Mouse (Mus musculus) right cerebral cortex, postnatal 10 days (tissue): ENCODE results near the gene Chd3.

Experiments used
- DNase-seq, 2 experiments: peaks; one replicate each; pipeline ENCODE4 v3.0.0; 2021; ENCODE audit warnings: low spot score in 2 of 2

Gene Chd3

DNA sequence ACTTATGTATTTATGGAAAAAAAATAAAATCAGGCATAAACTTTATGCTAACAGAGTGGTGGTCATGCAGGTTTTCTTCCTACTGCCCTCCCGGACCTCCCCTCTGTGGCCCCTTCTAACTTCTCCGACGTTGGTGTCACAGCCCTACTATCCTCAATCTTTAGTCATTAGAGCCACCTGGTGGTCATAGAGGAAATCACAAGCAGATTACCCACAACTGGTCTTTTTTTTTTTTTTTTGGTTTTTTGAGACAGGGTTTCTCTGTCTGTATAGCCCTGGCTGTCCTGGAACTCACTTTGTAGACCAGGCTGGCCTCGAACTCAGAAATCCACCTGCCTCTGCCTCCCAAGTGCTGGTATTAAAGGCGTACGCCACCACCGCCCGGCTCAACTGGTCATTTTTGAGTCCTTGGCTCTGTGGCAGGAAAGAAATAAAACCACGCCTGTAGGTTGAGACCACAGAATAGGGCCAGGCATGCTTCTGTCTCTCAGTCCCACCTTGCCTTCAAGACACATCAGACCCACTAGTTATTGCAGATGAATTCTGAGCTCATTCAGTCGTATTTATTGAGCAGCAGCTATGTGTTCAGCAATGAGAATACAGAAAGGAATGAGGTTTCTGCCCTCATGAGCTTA is 21.3 kb upstream of the Chd3 start:
- peak; percentile 77 to 81 for DNase-seq

DNA sequence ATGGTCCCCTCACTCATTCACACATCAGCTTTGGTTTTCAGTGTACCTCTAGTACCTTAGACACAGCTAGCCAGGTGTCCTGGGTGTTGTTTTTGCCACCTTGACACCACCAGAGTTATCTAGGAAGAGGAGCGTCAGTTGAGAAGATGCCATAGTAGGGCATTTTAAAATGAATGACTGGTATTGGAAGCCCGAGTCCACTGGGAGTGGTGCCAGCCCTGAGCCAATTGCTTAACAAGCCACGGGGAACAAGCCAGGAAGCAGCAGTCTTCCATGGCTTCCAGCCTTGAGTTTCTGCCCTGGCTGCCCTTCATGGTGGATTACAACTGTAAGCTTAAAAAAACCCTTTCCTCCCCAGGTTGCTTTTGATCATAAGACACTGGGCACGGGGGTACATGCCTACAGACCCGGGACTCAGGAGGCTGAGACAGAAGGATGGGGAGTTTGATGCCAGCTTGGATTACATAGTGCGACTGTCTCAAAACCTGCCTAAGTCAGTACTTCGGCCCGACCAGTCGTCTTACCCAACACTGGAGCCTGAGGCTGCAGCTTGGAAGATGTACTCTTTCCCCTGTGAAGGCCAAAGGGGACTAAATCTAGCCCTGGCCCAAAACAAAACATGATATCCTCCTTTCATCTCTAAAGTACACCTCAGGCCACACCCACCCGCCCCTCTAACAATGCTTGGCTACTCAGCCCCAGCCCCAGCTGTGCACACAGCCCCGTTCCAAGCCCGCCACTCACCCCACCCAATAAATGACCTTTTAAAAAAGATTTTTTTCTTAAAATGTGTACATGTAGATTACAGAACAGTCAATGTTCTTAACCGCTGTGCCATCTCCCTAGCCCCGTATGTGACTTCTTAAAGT is 20.6 kb upstream of the Chd3 start:
- peak; percentile 78 to 81 for DNase-seq

DNA sequence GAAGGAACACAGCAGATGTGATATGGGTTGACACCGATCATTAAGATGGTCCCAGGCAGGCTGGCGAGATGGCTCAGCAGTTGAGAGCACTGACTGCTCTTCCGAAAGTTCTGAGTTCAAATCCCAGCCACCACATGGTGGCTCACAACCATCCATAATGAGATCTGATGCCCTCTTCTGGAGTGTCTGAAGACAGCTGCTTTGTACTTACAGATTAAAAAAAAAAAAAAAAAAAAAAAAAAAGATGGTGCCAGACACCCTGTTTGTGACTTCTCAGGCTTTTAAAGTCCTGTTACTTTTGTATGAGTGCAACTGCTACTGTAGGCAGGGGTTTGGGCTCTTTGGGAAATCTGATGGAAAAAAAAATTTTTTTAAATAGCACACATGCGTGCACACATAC is 19.5 kb upstream of the Chd3 start:
- DNase-seq = no peak

DNA sequence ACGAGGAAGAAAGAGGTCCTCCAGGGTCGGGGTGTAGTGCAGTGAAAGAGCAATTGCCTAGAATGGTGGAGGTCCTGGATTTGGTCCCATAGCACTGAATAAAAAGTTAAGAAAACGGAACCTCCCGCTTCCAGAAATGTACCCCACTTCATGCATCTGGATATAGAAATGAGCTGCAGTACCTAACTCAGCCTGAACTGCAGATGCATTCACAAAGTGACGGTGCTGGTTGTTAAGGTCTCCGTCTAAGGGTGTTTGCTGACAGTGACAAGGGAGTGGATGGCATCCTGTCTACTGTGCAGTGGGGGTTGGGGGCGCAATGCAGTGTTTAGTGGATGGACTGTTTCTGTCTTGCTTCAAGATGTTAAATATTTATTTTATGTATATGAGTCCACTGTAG is 17.6 kb upstream of the Chd3 start:
- no peak for DNase-seq

DNA sequence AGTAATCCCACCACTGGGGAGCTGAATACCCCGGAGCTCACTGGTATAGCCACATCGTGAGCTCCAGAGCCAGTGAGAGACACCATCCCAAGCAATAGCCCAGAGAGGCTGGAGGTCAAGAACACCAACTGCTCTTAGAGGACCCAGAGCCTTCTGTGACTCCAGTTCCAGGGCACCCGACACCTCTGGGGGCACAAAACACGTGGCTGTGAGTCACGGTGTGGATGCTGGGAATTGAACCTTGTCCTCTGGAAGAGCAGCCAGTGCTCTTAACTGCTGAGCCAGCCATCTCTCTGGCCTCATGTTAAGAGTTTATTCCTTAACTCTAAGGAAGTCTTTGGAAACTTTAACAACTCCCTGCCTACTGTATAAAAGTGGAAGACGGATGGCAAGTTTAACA is 15.8 kb upstream of the Chd3 start:
- no peak for DNase-seq

DNA sequence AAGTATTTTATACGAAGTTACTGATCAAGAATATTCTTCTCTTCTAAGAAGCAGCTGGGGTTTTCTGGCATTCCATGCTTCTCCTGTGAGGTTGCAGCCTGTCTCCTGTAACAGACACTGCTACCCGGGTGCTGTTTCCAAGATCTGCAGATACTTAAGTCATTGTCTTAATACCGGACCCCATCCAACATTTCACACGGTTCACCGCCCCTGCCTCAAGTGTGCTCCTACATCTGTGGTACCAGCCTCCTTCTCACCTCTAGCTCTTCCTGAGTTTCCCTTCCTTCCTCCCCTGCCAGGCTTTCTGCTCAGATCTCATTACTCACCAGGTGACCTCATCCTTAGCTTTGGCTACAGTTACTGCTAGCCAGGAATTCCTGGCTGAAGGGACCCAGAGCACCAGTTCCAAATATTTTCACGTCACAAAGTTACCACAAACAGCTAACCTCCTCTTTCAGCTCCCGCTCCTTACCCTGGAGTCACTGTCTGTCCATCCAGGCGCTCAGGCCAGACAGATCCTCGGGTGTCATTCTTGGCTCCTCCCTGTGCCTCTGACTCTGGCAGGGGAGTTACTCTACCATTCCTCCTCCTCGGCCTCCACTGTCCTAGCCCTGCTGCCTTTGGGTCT is 13.4 kb upstream of the Chd3 start:
- no peak for DNase-seq

DNA sequence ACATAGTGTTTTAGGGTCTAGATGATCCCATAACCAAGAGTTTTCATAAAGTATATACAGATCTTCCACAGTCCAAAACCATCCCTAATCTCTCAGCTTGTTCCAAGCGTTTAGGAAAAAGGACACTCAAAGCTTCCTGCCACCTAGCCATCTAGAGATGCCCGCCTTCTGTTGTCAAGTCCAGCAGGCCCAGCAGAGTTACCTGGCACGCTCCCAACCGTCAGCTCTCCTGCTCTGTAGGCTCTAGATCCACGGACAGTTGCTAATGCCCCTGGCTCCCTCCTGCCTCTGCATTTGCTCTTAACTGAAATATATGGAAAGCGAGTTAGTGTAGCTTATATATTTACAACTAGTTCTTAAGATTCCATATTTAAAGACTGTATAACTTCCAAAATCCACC is 12.2 kb upstream of the Chd3 start:
- DNase-seq = no peak

DNA sequence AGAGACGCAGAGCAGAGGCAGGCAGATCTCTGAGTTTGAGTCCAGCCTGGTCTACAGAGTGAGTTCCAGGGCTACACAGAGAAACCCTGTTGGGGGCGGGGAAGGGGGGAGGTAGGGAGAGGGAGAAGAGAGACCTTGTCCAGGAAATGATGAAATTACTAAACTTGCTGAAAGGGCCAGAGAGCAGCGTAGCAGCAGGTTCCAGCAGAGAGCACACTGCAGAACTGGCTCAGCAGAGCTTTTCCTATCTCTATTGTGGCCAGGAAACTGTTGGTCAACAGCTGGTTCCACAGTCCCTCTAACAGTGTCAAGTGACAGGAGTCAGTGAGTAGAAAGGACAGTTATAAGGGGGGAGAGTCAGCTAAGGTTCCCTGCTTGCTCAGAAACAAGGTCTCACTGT is 10.4 kb upstream of the Chd3 start:
- no peak for DNase-seq

DNA sequence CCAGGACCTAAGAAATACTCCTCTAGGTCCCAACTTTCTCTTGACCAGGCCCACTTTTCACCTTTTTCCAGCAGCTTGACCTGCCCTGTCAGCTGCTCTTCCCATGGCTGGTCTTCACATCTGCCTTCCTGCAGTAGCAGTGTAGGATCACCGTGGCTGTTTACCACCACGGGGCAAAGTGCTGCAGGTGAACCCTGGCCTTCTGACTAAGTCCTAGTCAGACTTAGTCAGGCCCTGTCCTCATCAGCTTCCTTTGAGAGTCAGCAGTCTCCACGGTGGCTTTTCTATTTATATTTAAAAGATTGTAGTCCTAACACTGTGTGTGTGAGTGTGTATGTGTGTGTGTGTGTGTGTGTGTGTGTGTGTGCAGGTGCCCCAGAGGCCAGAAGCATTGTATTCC is 8.6 kb upstream of the Chd3 start:
- no peak for DNase-seq

DNA sequence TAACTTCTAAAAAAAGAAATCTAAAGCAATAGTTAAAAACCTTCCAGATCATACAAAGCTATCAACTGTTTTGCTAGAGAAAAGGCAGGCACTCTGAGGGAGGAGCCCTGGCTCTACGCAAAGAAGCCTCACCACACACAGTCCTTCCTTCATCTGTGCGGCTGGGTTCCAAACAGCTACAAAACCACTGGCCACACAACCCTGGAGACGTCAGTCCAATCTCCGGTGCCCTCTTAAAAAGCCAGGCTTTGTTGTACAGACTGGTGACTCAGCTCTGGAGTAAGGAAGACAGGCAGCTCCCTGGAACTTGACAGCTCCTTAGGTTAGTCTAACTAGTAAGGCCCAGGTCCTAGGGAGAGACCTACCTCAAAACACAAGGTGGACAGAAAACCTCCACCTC is 6.4 kb upstream of the Chd3 start:
- no peak for DNase-seq

DNA sequence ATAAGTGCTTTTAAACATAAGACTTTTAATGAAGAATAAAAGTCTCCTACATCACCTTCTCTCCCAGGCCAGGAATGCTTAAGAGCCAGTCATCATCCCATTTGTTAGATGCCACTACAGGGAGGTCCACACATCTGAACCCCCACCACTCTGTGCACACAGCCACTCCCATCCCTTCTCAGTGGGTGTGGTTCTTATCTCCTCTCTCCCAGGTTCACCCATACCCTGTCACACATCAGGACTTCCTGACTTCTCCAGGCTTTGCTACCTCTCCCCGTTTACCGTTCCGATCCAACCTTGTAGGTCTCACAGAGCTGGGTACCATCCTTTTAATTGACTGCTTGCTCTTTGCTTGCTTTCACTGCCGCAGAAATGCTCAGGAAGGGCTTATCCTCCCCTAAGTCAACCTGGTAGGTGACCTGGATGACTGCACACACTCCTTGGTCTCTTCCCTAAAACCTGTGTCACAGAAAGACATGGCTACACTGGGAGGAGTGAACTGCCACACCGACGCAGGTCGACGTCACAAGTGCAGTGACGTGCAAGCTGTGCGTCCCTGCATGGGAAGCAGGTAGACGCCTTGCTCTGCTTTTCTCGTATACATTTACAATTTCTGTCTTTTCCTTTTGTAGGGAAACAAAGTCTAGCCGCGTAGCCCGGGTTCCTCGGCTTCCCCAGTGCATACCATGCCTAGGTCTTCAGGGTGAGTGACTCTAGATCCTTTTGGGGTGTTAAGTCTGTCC is 4.2 kb upstream of the Chd3 start:
- DNase-seq = no peak

DNA sequence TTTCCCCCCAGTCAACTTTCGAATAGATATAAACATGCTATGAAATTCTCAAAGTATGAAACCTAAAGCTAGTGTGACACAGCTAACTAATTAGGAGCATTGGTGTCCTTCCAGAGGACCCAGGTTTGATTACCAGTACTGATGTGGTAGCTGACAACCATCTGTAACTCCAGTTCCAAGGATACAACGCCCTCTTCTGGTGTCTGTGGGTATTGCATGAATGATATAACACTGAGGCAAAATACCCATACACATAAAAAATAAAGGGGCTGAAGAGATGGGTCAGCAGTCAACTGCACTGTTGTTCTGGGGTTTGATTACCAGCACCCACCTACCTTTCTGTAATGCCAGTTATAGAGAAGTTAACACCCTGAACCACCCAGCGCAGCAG is 3.6 kb upstream of the Chd3 start:
- no peak for DNase-seq

DNA sequence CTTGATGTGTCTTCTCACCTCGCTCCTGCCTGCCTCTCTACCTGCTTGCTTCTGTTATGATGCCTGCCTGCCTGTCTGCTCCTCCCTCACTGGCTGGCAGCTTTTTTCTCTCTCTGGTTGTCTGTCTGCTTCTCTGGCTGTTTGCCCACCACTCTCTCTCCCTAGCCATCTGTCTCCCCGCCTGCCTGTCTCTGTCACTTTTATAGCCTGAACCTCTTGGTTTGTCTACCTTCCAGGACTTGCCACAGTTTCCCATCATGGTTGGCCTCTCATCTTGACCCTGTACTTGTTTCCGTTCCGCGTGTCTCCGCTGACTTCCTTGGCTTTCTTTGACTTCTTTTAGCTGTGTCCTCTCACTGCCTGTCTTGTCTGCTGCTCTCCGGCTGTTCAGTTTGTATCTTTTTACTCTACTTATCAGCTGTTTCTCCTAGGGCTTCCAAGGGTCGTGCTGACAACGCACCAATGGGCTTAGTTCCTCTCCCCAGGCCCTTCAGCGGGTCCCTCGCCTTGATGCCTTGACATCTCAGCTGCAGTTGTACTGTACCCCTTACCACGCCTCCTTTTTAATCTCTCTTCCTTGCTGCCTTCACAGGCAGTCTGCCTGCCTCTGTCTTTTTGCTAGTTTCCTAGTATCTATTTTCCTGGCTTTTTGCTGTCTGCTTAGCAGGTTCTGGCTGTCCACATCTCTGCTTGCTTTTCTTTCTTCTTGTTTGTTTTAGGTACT is 3.0 kb upstream of the Chd3 start:
- DNase-seq = peak; percentile 80 to 84

DNA sequence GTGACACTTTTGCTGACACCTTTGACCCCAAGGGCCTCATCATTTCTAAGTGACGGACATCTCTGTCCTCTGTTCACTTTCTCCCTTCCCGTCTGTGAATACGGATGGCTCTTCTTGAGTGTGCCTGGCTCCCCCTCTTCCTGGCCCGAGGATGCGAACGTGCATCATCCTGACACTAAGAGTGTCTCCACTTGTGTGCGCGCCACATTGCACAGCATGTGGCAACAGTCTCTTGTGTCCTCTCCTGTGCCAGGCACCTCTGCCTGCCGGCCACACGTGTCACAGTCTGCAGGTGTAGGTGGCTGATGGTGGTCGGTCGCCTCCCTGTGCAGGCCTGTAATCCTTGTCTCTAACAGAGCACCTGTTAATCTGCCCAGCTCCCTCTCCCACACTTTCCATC is 2.4 kb upstream of the Chd3 start:
- peak in 1 of 2 experiments; percentile 51 for DNase-seq

DNA sequence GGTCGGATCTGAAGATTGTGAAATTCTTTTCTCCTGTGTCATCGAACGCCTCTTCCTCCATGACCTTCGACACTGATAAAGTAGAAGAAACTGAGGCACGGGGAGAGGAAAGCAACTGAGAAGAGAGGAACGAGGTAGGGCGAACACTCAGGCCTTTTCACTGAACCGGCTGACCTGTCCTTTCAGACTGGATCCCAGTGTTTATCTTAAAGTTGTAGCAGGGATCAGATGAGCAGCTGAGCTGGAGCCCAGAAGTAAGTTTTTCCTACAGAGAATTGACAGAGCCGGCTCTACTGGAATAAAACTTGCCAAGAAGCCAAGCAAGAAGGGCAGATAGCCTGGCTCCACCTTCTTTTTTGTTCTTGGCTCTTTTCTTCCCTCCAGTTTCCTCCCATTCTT is 1.6 kb upstream of the Chd3 start:
- DNase-seq = no peak

DNA sequence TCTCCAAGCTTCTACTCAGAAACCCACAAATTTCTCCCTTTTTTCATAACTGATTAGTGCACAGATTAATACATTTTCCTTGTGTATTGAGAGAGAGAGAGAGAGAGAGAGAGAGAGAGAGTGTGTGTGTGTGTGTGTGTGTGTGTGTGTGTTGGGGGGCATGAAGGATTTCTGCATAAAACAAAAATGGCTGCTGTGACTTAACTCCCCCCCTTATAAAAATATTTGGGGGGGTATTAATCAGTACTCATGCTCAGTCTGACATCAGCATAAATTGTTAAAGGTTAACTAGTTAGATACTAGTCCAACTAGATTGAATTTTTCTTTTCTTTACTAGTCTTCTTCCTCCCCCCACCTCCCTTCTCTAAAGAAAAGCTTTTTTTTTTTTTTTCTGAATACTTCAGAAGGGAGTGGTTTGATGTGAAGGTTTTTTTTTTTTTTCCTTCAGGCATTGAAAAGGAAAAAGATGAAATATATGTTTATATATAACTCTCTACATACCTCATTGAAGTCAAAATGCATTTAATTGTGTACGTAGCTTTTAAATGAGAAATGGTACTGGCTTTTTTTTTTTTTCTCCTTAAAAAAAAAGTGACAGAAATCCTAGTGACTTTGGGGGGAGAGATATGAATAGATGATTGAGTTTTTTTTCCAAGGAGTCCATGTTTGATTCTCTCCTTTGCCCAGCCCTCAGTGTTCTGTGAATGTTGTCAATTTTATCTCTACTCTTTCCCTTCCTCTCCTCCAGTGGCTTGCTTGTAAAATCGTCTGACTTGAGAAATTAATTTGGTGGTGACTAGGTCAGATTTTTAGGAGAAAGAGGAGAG is 997 bp upstream of the Chd3 start:
- DNase-seq = no peak

DNA sequence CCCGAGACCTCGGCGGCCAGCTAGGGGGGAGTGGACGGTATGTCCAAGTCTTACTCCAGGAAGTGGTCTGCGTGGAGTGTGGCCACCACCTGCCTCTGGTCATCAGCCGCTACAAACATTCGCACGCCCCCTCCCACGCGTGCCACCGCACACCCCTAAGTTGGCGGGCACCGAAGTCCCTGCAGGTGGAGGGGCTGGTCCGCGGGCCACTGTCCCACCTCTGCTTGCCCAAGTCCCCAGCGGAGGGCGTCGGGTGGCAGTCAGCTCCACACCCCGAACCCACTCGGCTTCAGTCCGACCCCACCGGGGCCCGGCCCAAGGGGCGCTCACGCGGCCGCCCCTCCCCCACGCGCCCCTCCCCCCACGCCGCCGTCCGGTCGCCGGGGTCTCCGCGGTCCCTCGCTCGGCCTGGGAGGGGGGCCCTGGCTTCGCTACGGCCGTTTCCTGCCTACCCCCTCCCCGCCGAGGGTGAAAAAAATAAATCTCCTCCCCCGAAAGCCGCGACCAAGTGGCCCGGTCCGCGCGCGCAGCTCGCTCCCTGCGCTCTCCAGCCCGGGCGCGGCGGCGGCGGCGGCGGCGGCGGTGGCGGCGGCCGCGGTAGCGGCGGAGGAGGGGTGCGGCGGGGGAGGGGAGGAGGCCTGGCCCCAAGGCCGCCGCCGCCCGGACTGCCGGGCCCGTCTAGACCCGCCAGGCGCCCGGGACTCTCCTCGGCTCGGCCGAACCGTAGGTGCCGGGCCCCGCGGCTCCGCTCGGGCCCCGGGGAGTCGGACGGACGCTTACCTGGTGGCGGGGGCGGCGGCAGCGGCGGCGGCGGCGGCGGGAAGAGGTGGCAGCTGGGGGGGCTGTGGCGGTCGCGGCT is 621 bp downstream of the Chd3 start:
- DNase-seq = peak in 1 of 2 experiments; percentile 60

DNA sequence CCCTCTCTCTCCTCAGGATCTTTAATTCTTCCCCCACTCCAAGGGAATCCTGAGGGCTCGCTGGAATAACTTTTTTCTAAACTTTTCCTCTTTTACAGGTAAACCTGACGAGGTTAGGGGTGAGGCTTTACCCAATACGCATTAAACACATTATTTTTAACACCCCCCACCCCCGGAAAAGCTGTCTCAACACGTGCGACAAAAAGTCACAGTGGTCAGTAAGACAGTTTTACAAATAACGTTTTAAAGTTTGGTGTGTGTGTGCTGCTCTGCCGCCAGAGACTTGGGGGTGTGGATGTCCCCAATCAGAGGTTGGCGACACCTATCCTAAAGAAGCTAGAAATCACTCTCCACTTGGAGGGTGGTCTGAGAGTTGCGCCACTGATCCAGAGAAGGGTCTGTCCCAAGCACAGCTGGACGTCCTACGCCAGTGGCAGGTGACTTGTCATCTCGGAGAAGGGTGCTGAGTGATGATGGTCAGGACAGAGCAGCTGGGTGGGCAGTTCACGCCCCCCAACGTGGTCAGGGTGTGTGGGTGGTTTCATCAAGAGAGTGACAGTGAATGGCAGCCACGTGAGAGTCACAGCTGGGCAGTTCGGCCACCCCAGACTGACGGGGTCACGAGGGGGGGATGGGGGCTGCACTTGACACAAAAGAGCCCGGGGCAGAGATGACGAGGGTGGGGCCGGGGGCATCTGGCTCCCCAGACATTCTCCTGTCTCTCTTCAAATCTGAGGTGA is 1.4 kb downstream of the Chd3 start:
- peak; percentile 50 to 72 for DNase-seq
